Mouse (Mus musculus) gastrocnemius, adult 2 months (tissue): ENCODE measurements around the gene Zfp40. TPM values are rescaled to one million over a fixed set of nuclear protein-coding genes. Genes with fewer than 3 reads are reported as not detected.
A peak's percentile ranks its signal among the peaks of the same experiment; 100 is the strongest.
"Not testable (repeated sequence)": the region's sequence is repeated elsewhere in the genome, so short reads cannot be mapped to it uniquely, and the experiment has no call there.

Source experiments
- DNase-seq: peaks from one replicate; pipeline ENCODE4 v3.0.0; 2022
- H3K27ac ChIP-seq: fragments of 200-600 bp; 2 replicates; pipeline ENCODE4 v1.8.1; 2022; ENCODE audit warnings: mild to moderate bottlenecking
- H3K4me3 ChIP-seq: fragments of 200-600 bp; 2 replicates; pipeline ENCODE4 v1.8.1; 2022; ENCODE audit warnings: mild to moderate bottlenecking, moderate library complexity
- CTCF ChIP-seq: fragments of 200-600 bp; IDR thresholded peaks from 2 replicates; pipeline ENCODE4 v1.8.1; 2022; ENCODE audit warnings: antibody characterized with exemption, mild to moderate bottlenecking, moderate library complexity
- intact Hi-C: fragments of 180-260 bp; cut with DNase I; formaldehyde crosslinking; loops from one replicate; pipeline ENCODE4 v1.15.1; 2025
- long read RNA-seq, 2 experiments: library from polyadenylated mRNA; stranded (forward); transcript quantifications; one replicate each; pipeline ENCODE4 v2.0.0; 2021
- total RNA-seq, 2 experiments: library from RNA; stranded (reverse); gene quantifications; 2 replicates each; pipeline ENCODE4 v1.2.3; 2021

The Zfp40 gene
- total RNA-seq = 1 to 10 TPM in 1 of 2 experiments, under 1 TPM in 1; 0.84 to 1.5 TPM
- long read RNA-seq, experiment 1, full-length matches to known transcripts = 1 of 1 reads
- long read RNA-seq, experiment 1, partial matches to known transcripts = 0 of 1 reads
- long read RNA-seq, experiment 1, other reads (novel, unspliced or antisense) = 0 of 1 reads
- long read RNA-seq, experiment 2, partial matches to known transcripts = 0 of 1 reads
- long read RNA-seq, experiment 2, other reads (novel, unspliced or antisense) = 0 of 1 reads

DNA sequence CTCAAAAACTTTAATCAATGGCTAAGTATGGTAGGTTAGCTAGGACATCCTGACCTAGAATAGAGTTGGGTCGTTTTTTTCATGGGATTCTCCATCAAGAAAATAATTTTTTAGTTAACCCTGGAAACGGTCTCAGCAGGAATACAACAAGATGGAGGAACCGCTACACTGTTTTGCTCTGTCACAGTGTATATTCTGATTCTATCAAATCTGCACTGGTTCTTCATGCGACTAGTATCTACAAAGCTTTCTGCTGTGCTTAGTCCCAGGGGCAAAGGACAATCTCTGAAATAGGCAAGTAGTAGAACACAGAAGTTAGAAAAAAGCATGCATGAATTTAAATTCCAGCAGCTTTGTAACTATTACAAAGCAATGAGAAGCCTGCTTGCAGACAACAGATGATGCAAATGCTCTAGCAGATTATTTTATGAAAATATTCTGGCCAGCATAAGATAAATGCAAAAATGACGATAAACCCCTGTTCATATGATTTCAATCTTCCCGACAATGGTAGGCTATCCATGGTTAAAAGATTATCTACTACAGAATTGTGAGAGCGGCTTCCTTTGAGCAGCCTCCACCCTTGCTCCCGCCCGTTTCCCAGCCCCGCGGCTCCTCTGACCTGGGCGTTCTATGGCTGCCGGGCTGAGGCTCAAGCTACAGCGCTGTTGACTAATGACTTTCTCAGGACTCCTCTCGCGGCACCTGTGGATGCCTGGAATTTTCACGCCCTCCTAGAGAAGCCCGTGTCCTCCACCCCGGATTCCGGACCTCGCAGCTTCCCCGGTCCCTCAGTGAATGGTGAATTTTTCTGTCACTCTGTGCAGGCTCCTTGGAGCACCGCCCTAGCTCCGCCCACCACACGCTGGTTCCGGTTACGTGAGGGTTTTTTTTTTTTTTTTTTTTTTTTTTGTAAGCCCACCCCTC lies at the start of gene Zfp40:
Gene Zfp40, minus strand, starts transcription at position 800 of the 927 bp plus-strand sequence.
- Histone ChIP-seq H3K4me3 (peak within 1 kb of the TSS; percentile 88), H3K27ac (peak within 1 kb of the TSS; percentile 90)
- TF ChIP-seq CTCF = no peak
- DNase-seq = peak; percentile 94
- intact Hi-C loops = loop anchor here (10.0 kb wide), 2 partner anchors 328 to 532 kb away; partner anchors contain the start of genes 1520401A03Rik, Pkmyt1 and Zfp945

GRCm38 (mm10) chr17:23218320-23218719 lies 25.3 kb upstream of the Zfp40 start:
- H3K27ac ChIP-seq = no peak overlapping the region
- intact Hi-C loops = no loop called here
- no peak for DNase-seq
- no peak for TF ChIP-seq CTCF
- H3K4me3 ChIP-seq = no peak overlapping the region

DNA sequence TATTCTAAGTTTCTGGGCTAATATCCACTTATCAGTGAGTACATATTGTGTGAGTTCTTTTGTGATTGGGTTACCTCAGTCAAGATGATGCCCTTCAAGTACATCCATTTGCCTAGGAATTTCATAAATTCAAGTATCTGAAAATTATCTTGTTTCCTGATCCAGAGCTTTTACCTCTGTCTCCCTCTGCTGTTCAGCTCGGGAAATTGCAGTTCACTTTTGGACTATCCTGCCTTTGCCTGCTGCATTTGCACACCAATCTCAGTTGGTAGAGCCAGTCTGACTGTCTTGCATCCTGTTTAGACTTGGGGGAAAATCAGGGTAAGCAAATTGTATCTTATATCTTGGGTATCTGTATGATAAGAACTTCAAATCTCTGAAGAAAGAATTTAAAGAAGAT lies 6.8 kb upstream of the Zfp40 start:
- H3K27ac ChIP-seq, H3K4me3 ChIP-seq, DNase-seq: not testable (repeated sequence)
- intact Hi-C loops = loop anchor here (10.0 kb wide), 2 partner anchors 335 to 525 kb away; partner anchors contain the start of genes 1520401A03Rik, Pkmyt1 and Zfp945
- TF ChIP-seq CTCF = peak; percentile 58

DNA sequence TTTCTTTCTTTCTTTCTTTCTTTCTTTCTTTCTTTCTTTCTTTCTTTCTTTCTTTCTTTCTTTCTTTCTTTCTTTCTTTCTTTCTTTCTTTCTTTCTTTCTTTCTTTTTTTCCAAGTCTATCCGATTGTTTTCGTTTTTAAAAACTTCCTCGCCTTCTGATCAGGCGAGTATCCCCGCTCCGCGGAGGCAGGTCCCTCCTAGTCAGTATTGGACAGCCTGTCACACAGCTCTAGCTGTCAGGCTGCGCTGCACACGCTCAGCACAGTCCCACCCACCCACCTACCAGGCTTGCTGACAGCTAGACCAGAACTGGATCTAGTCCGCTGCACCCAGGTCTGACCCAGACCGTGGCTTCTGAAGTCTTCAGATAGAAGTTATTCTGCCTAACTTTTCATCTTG lies 389 bp upstream of the Zfp40 start:
- peak overlapping the region; percentile 88 for H3K4me3 ChIP-seq
- TF ChIP-seq CTCF = 0 out of 2 replicates have a peak, but pooled peaks have one; percentile 4
- peak overlapping the region; percentile 85 for H3K27ac ChIP-seq
- intact Hi-C loops = loop anchor here (10.0 kb wide), 2 partner anchors 329 to 531 kb away; partner anchors contain the start of genes 1520401A03Rik, Pkmyt1 and Zfp945
- DNase-seq = peak; percentile 59

DNA sequence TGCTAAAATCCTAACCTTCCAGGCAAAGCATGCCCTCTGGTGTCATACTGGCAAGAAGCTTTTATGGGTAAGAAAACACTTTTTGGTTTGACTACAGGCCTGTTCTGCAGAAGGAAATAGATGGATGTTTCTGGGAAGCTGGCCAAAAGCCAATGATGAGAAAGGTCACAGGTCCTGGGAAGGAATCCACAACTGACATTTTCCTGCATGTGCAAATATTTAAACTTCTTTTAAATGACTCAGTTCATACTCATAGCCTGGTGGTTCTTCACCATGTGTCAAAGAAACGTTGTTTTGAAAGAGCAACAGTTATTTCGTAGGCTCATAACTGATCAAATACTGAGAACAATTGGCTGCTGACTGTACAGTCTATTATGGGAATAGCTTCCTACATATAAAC lies 5.4 kb downstream of the Zfp40 start:
- Histone ChIP-seq H3K4me3 (no peak overlapping the region), H3K27ac (no peak overlapping the region)
- DNase-seq = no peak
- intact Hi-C loops = no loop called here
- no peak for TF ChIP-seq CTCF

Other genes with a start within 250 kb of the Zfp40 start
- gene Vmn2r-ps130, start 132.1 kb downstream of the Zfp40 start, total RNA-seq = not detected
- gene Vmn2r114, start 119.3 kb upstream of the Zfp40 start, total RNA-seq = not detected
- not detected for gene Vmn2r115, start 150.5 kb upstream of the Zfp40 start, total RNA-seq
- not detected for gene Vmn2r116, start 191.4 kb upstream of the Zfp40 start, total RNA-seq